In genomic region chr6:134863146-134863545, GRCm38 (mm10) we compare ENCODE assay signal across 8 mouse cellular contexts. TPM values are rescaled to one million over a fixed set of nuclear protein-coding genes. Genes with fewer than 3 reads are reported as not detected.
DNase-seq lines count a peak whose midpoint lies in the region; ATAC-seq and TF ChIP-seq lines count a peak whose summit lies in the region.

No protein-coding gene starts in this region.

- WGBS in hindbrain, postnatal 0 days = 1% methylated on average over 19 of the region's 19 CpGs

- peak overlapping the region; percentile 37 for H3K27ac ChIP-seq in hindbrain, postnatal 0 days

- ATAC-seq in common myeloid progenitor, adult 5-6 weeks (replicated peaks; ENCODE audit: low read depth, poor library complexity, severe bottlenecking) = peak; percentile 97
- peak; percentile 93 for ATAC-seq in hindbrain, postnatal 0 days

- DNase-seq in ZHBTc4 (ENCODE audit: low read depth, low spot score) = peak; percentile 94
- DNase-seq in gastrocnemius, adult 8-10 months (ENCODE audit: low spot score in 2 of 2) = peak; percentile 85 to 87
- DNase-seq in hindbrain, postnatal 0 days (ENCODE audit: low spot score) = peak; percentile 97
- DNase-seq in left cerebral cortex, adult 18-20 months (ENCODE audit: low spot score in 2 of 2) = peak; percentile 98 to 100
- peak; percentile 90 to 95 for DNase-seq in lung, postnatal 4 days
- DNase-seq in retina, postnatal 7 days (ENCODE audit: low read depth, low spot score) = peak; percentile 81
- DNase-seq in urinary bladder, adult 18-20 months (ENCODE audit: low spot score in 2 of 2) = peak; percentile 81 to 96

- peaks cover 3% of the 10 kb centered on the region; the same call in 1 of the 2 replicates for H3K36me3 ChIP-seq in hindbrain, postnatal 0 days (ENCODE audit: insufficient read depth, low read length)

- peak; percentile 95 for TF ChIP-seq CTCF in hindbrain, postnatal 0 days (IDR thresholded peaks at IDR 0.05; ENCODE audit: low read depth)

- peak overlapping the region; percentile 25 for H3K4me3 ChIP-seq in hindbrain, postnatal 0 days (ENCODE audit: low read length)

- no peaks in the 10 kb centered on the region for H3K9me3 ChIP-seq in hindbrain, postnatal 0 days (ENCODE audit: low read length)

- no peaks in the 10 kb centered on the region for H3K27me3 ChIP-seq in hindbrain, postnatal 0 days (ENCODE audit: insufficient read depth, low read length)

- no peak overlapping the region for H3K9ac ChIP-seq in hindbrain, postnatal 0 days (replicated peaks; ENCODE audit: low read length)

- H3K4me1 ChIP-seq in hindbrain, postnatal 0 days (ENCODE audit: insufficient read depth, low read length) = peaks cover 5% of the 10 kb centered on the region

- peak overlapping the region; percentile 61 for H3K4me2 ChIP-seq in hindbrain, postnatal 0 days (ENCODE audit: low read depth, low read length)

RNA-seq across cellular contexts. Expression of gene Crebl2, which starts 33.2 kb away (rescaled TPM):
- total RNA-seq in common myeloid progenitor, adult 5-6 weeks (2017) = 5.1 and 11.6 TPM in 2 replicates
- 10 to 100 TPM; 11.1 to 14.2 (median 12.4) TPM for total RNA-seq in gastrocnemius, adult 8-10 months (2022)
- 2.7 and 4.4 TPM in 2 replicates for total RNA-seq in hindbrain, postnatal 0 days (2014; rRNA removed)
- 2.6 and 3.6 TPM in 2 replicates for polyA plus RNA-seq in hindbrain, postnatal 0 days (2015; fragmentation: Nextera tagmentation; extraction: Ambion mirVana)
- total RNA-seq in left cerebral cortex, adult 18-20 months (2021) = 10 to 100 TPM; 51.8 TPM

RNA-seq across cellular contexts. Expression of gene Gpr19, which starts 35.2 kb away (rescaled TPM):
- 7.8 and 9.9 TPM in 2 replicates for total RNA-seq in common myeloid progenitor, adult 5-6 weeks (2017)
- 1 to 10 TPM; 3.6 to 5.4 (median 4.7) TPM for total RNA-seq in gastrocnemius, adult 8-10 months (2022)
- total RNA-seq in hindbrain, postnatal 0 days (2014; rRNA removed) = 33.2 and 43.7 TPM in 2 replicates
- 33.7 and 33.9 TPM in 2 replicates for polyA plus RNA-seq in hindbrain, postnatal 0 days (2015; fragmentation: Nextera tagmentation; extraction: Ambion mirVana)
- total RNA-seq in left cerebral cortex, adult 18-20 months (2021) = 10 to 100 TPM; 28.8 to 32.1 TPM

RNA-seq across cellular contexts. Expression of gene Cdkn1b, which starts 57.1 kb away (rescaled TPM):
- 61.3 and 66.2 TPM in 2 replicates for total RNA-seq in common myeloid progenitor, adult 5-6 weeks (2017)
- total RNA-seq in gastrocnemius, adult 8-10 months (2022) = 10 to 100 TPM; 30.9 to 37.5 (median 33.1) TPM
- 33.2 and 44.7 TPM in 2 replicates for total RNA-seq in hindbrain, postnatal 0 days (2014; rRNA removed)
- polyA plus RNA-seq in hindbrain, postnatal 0 days (2015; fragmentation: Nextera tagmentation; extraction: Ambion mirVana) = 26.3 and 30.2 TPM in 2 replicates
- 10 to 100 TPM; 38.2 to 40.5 TPM for total RNA-seq in left cerebral cortex, adult 18-20 months (2021)

Comparison
In these comparisons a context has a peak if more than half of its experiments do, and no peak if none do; other contexts are left out.
1. Peak in every context shown above with its lines: DNase-seq, ATAC-seq, H3K4me3 ChIP-seq and H3K27ac ChIP-seq.